Mouse (Mus musculus) activated CD4-positive, CD25-positive, alpha-beta regulatory T cell (primary cell): ENCODE results near the gene Sbk2. TPM values are rescaled to one million over a fixed set of nuclear protein-coding genes. Genes with fewer than 3 reads are reported as not detected.

Experiments
- polyA plus RNA-seq, 2 experiments: library from polyadenylated mRNA; unstranded; fragments of 100-300 nt; shearing (Covaris generic); gene quantifications; one replicate each; pipeline ENCODE4 v1.2.1; 2017

Sbk2 gene
- not detected for polyA plus RNA-seq

DNA sequence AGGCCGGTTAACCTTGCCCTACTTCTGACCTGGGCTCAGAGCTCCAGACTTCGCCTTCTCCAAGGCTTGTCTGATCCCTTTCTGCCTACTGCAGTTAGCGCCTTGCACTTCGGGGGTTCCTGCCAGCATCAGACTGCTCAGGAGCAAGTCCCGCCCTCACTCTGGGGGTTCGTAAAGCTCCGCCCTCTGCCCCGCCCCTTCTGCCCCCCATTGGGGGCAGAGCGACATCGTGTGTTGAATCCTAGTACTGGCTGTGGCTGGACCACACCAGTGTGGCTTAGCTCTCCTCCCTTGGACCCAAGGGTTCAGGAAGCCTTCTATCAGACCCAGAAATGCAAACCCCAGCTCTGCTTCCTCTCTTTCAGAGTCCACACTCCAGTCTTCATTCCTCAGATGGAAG is at the start of gene Sbk2:
Gene Sbk2 (minus strand): TSS at position 135 of the 400 bp plus-strand sequence.

DNA sequence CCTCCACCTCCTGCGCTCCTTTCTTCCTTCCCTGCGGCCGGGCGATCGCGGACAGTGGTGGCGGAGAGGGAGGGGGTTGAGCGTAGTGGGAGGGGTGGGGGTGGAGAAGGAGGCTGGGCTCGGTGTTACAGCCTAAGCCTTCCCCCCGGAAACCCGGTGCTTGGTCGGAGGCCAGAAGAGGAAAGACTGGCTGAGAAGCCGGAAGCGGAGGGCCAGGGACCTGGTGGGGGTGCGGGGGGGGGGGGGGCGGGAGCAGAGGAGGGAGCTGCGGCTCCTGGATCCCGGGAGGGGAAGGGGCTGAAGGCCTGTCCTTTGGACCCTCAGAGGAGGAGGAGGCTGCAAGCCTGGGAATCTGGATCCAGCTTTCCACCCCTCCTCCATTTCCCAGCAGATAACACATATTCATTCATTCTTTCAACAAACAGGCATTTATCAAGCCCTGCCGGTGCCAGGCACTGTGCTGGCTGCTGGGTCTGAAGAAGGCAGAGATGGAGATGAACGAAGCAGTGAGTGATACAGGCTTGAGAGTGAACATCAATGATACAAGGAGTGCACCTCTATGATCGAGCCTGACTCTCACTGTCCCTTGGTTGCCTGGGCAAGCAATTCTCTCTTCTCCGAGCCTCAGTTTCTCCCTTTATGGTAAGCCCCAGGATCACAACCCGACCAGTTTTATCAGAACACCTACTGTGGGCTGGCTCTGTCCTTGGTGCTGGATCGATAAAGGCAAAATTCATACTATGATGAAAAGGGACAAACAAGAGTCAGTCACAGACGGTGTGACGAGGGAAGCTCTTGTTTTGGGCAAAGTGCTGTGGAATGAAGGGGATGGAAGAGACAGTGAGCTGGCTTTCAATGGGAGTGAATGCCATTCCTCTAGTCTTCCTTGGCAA is 32.0 kb upstream of the Sbk2 start, which contains the start of gene Zfp579:
Gene Zfp579 (minus strand): TSS at position 156 of the 893 bp plus-strand sequence.

DNA sequence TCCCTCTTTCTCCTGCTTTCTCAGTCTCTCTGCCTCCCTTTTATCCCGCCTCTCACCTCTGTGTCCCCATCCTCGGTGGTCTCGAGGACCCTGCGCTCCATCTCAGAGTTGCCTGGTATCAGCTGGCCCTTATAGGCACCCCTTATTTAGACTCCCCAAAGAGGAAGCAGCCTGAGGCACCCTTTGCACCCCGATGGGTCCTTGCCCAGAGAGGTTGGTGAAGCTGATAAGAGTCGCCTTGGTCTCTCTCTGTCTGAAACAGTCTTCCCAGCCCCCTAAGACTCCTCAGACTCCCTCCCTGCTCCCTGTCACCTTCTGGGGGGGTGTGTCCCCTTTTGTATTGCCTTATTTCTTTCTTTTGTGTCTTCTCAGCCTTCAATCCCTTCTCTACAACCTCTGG is 6.9 kb upstream of the Sbk2 start, which contains the start of gene Sbk3:
Gene Sbk3 (minus strand): TSS at position 101 of the 400 bp plus-strand sequence.

DNA sequence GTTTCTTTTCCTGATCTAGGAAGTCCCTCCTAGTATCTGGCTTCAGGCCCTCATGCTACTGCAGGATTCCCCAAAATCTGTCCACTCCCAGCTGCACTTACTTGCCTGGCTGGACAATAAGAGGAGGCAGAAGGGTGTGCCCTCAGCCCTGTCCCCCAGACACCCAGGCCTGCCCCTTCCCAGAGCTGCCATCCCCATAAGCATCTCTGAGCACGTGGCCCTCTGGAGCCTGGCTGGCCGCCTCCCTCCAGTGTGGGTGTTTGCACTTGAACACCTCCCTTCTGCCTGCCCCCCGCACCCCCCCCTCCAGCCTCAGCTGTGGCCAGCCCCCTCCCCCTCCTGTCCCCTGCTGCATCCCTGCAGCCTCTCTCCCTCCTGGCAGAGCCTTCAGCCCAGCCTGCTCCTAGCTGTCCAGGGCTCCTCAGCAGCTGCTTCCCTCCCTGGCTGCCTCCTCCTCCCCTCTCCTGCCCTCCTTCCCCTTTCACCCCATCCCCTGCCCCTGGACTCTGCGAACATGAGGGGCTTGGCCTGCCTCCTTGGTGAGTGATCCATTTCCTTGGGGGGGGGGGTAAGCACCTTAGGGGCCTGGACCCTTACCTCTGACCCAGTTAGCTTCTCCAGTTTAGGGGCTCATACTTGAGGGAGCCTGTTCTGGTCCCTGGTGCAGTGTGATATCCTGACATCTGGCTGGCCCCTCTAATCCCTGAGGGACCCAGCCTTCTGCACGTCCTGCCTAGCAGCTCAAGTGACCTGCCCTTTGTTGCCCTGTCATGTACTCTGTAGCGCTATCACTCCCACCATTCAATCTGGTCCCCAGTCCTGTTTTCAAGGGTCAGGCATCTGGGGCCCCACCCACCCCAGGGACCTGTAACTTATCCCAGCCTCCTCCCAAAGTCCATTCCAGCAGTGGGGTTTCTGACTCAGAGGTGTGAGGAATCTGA is 38.5 kb downstream of the Sbk2 start, which contains the start of gene Ssc5d:
Gene Ssc5d (plus strand): TSS at position 345 of the 941 bp plus-strand sequence.

DNA sequence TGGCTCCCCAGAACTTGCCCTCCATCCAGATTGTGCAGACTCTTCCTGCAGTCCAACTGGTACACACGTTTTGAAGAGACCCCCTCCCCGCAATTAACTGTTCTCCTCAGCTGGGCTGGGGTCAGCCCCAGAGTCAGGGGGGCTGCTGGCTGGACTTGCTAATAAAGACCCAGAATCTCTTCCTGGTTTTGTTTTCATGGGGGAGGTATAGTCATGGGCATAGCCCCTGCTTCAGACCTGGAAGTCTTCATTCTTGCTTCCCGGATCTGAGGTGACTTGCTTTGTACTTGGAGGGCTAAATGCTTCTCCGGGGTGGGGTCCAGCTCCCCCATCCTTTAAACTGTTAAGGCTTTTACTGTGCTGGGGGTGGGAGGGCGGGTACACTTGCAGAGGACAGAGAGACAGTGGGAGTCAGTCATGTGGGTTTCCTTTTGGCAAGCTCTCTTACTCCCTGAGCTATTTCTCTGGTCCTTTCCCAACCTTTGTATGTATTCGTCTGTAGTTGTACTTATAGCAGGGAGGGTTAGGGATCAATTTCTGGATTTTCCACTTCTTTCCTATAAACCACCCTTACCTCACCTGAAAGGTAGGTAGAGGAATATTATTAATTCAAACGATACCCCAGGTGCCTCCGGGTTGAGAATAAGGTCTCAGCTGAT is 42.3 kb downstream of the Sbk2 start, which contains the start of gene Nat14:
Gene Nat14 (plus strand): TSS at position 205 of the 659 bp plus-strand sequence.

DNA sequence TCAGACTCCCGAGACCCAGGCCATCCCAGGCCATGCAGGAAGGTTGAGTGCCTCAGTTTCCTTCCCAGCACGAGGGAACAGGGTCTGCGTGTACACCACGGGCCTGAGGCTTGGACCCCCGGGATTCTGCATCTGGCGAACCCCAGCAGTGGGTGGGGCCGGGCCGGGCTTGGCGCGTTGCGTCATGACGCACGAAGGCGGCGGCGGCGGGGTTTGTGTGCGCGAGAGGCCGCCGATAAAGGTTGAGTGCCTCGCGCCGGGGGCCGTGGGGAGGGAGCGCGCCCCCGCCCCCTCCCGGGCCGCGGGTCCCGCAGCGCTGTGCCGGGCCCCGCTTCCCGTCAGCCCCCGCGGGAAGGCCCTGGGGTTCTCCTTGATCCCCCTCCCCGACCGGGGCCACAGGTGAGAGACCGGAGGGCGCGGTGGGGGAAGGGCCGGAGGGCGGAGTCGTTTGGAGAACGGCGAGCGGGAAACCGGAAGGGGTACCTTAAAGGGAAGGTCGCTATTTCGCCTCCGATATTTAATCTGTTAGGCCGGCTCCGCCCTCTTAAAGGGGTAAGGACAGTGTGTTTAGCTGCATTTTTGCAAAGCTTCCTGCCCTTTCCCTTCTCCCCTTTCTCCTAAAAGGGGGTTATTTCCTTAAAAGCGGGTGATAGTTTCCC is 49.1 kb downstream of the Sbk2 start, which contains the start of gene Zfp628:
Gene Zfp628 (plus strand): TSS at position 211 of the 659 bp plus-strand sequence.

DNA sequence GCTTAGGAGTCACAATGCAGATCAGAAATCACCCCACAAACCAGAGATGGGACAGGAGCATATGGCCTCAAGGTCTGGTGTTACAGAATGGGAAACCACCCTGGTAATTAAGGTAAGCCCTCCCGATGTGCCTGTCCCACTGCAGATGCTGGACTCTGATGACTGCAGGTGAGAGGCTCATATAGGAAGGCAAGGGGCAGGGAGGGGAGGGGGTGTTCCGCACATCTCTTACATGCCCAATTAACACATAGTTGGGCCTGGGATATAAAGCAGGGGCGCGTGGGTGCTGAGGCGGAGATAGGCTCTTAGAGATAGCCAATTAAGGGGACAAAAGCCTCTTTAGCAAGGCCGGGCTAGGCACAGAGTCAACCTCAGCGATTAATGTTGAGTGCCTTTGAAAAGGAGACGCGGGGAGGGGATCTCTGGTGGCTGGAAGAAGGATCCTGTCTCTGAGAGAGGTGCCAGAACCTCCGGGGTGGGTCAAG is 57.7 kb downstream of the Sbk2 start, which contains the start of gene Gm36210:
Gene Gm36210 (minus strand): TSS at position 51 of the 485 bp plus-strand sequence.

Other genes starting within 250 kb of the Sbk2 start
- gene Tmem150b, start 239.2 kb downstream of the Sbk2 start, polyA plus RNA-seq, result under 1 TPM in 1 of 2 experiments, not detected in 1; 0.25 TPM
- gene Kmt5c, start 224.3 kb downstream of the Sbk2 start, polyA plus RNA-seq, result 10 to 100 TPM; 26.0 to 45.1 TPM
- gene Cox6b2, start 211.3 kb downstream of the Sbk2 start, polyA plus RNA-seq, result 1 to 10 TPM; 3.0 to 9.5 TPM
- gene Fam71e2, start 193.1 kb downstream of the Sbk2 start, polyA plus RNA-seq, result not detected
- gene Il11, start 181.5 kb downstream of the Sbk2 start, polyA plus RNA-seq, result under 1 TPM; 0.16 to 0.20 TPM
- gene Tmem190, start 181.5 kb downstream of the Sbk2 start, polyA plus RNA-seq, result not detected
- gene Tmem238, start 174.8 kb downstream of the Sbk2 start, polyA plus RNA-seq, result 1 to 10 TPM; 5.5 to 8.8 TPM
- gene Rpl28, start 171.5 kb downstream of the Sbk2 start, polyA plus RNA-seq, result 100 to 1,000 TPM; 316 to 505 TPM
- 100 to 1,000 TPM; 126 to 185 TPM for gene Ube2s, start 151.8 kb downstream of the Sbk2 start, polyA plus RNA-seq
- not detected for gene Shisa7, start 119.7 kb downstream of the Sbk2 start, polyA plus RNA-seq
- 10 to 100 TPM; 46.9 to 52.2 TPM for gene Isoc2b, start 94.1 kb downstream of the Sbk2 start, polyA plus RNA-seq
- gene Isoc2a, start 87.3 kb downstream of the Sbk2 start, polyA plus RNA-seq, result under 1 TPM; 0.37 to 0.84 TPM
- under 1 TPM in 1 of 2 experiments, not detected in 1; 0.32 TPM for gene Gm36210, start 57.9 kb downstream of the Sbk2 start, polyA plus RNA-seq
- gene Zfp628, start 49.2 kb downstream of the Sbk2 start, polyA plus RNA-seq, result 1 to 10 TPM; 2.2 to 3.1 TPM
- under 1 TPM; 0.49 to 0.79 TPM for gene Nat14, start 42.4 kb downstream of the Sbk2 start, polyA plus RNA-seq
- gene Ssc5d, start 38.6 kb downstream of the Sbk2 start, polyA plus RNA-seq, result not detected
- gene Sbk3, start 6.8 kb upstream of the Sbk2 start, polyA plus RNA-seq, result under 1 TPM in 1 of 2 experiments, not detected in 1; 0.05 TPM
- gene Zfp579, start 31.8 kb upstream of the Sbk2 start, polyA plus RNA-seq, result 10 to 100 TPM; 17.7 to 19.5 TPM
- gene Zfp524, start 50.0 kb upstream of the Sbk2 start, polyA plus RNA-seq, result 10 to 100 TPM; 31.1 to 33.7 TPM
- gene Fiz1, start 50.3 kb upstream of the Sbk2 start, polyA plus RNA-seq, result 10 to 100 TPM; 33.4 to 36.2 TPM
- 10 to 100 TPM in 1 of 2 experiments, 1 to 10 TPM in 1; 6.4 to 29.3 TPM for gene Gm44973, start 51.1 kb upstream of the Sbk2 start, polyA plus RNA-seq
- gene Zfp865, start 56.0 kb upstream of the Sbk2 start, polyA plus RNA-seq, result 10 to 100 TPM; 10.4 to 11.4 TPM
- under 1 TPM; 0.18 to 0.86 TPM for gene Ccdc106, start 56.1 kb upstream of the Sbk2 start, polyA plus RNA-seq
- not detected for gene 4632433K11Rik, start 69.7 kb upstream of the Sbk2 start, polyA plus RNA-seq
- 1 to 10 TPM; 3.4 to 4.9 TPM for gene Zfp784, start 74.0 kb upstream of the Sbk2 start, polyA plus RNA-seq
- 10 to 100 TPM in 1 of 2 experiments, 1 to 10 TPM in 1; 8.3 to 15.8 TPM for gene Zfp580, start 87.1 kb upstream of the Sbk2 start, polyA plus RNA-seq
- gene U2af2, start 97.7 kb upstream of the Sbk2 start, polyA plus RNA-seq, result 10 to 100 TPM; 87.8 to 91.8 TPM
- gene Epn1, start 115.8 kb upstream of the Sbk2 start, polyA plus RNA-seq, result 10 to 100 TPM; 27.6 to 38.0 TPM
- gene Rfpl4, start 152.5 kb upstream of the Sbk2 start, polyA plus RNA-seq, result not detected
- gene Rasl2-9, start 161.5 kb upstream of the Sbk2 start, polyA plus RNA-seq, result under 1 TPM in 1 of 2 experiments, not detected in 1; 0.31 TPM
- gene Vmn1r55, start 185.3 kb upstream of the Sbk2 start, polyA plus RNA-seq, result under 1 TPM; 0.01 to 0.15 TPM
- not detected for gene Vmn1r56, start 232.3 kb upstream of the Sbk2 start, polyA plus RNA-seq